In genomic region chr11:104442333-104443136, GRCm38 (mm10) we compare ENCODE assay signal across 8 mouse cellular contexts. TPM values are rescaled to one million over a fixed set of nuclear protein-coding genes. Genes with fewer than 3 reads are reported as not detected.
DNase-seq lines count a peak whose midpoint lies in the region; TF ChIP-seq lines count a peak whose summit lies in the region.

No protein-coding gene starts in this region.

- H3K4me1 ChIP-seq in megakaryocyte, embryonic 14.5 days, result peaks cover 29% of the 10 kb centered on the region

- H3K36me3 ChIP-seq in megakaryocyte, embryonic 14.5 days (replicated peaks; ENCODE audit: low read length), result no peaks in the 10 kb centered on the region

- TF ChIP-seq CTCF in gastrocnemius, adult 2 months (IDR thresholded peaks at IDR 0.05), result peak; percentile 66

- peak overlapping the region; percentile 95 for H3K4me3 ChIP-seq in gastrocnemius, adult 2 months
- peak overlapping the region; percentile 100 for H3K4me3 ChIP-seq in megakaryocyte, embryonic 14.5 days (replicated peaks)

- no peaks in the 10 kb centered on the region for H3K9me3 ChIP-seq in megakaryocyte, embryonic 14.5 days

- intact Hi-C loops in gastrocnemius, adult 2 months (cut with DNase I), result loop anchor here (2.0 to 5.0 kb wide), 4 partner anchors 45 to 205 kb away; no protein-coding TSS in a partner anchor

- DNase-seq in WW6 (ENCODE audit: low read depth, low spot score), result peak; percentile 91
- DNase-seq in cerebellum, postnatal 4 days (ENCODE audit: low spot score in 2 of 2), result peak; percentile 84 to 92
- DNase-seq in gastrocnemius, adult 2 months, result peak; percentile 97
- peak; percentile 68 for DNase-seq in hindlimb bud, embryonic 11.5 days (ENCODE audit: extremely low spot score, low read depth, low spot score)
- peak; percentile 80 to 86 for DNase-seq in left cerebral cortex, adult 8-10 months (ENCODE audit: low spot score in 2 of 2)
- DNase-seq in right cerebral cortex, postnatal 10 days (ENCODE audit: low spot score in 2 of 2), result peak; percentile 93 to 94
- DNase-seq in urinary bladder, postnatal 25 days (ENCODE audit: low spot score), result peak; percentile 84

- H3K27me3 ChIP-seq in megakaryocyte, embryonic 14.5 days (replicated peaks), result no peaks in the 10 kb centered on the region

- peak overlapping the region; percentile 97 for H3K27ac ChIP-seq in gastrocnemius, adult 2 months

RNA-seq across cellular contexts. Expression of gene Kansl1, which starts 26.1 kb away (rescaled TPM):
- total RNA-seq in gastrocnemius, adult 2 months (2021), result 10 to 100 TPM; 19.8 to 20.2 TPM
- total RNA-seq in left cerebral cortex, adult 8-10 months (2022), result 10 to 100 TPM; 68.9 to 80.7 (median 76.1) TPM
- 67.1 and 120 TPM in 2 replicates for polyA plus RNA-seq in megakaryocyte, embryonic 14.5 days (2012; ENCODE audit: insufficient read depth, low replicate concordance)

Comparison
In these comparisons a context has a peak if more than half of its experiments do, and no peak if none do; other contexts are left out.
1. Peak in every context shown above with its lines: DNase-seq, H3K4me3 ChIP-seq and H3K27ac ChIP-seq.